Mouse (Mus musculus) MEL (cell line): ENCODE data around the gene Olfr1406. TPM values are rescaled to one million over a fixed set of nuclear protein-coding genes. Genes with fewer than 3 reads are reported as not detected.
"Not testable (repeated sequence)": the region's sequence is repeated elsewhere in the genome, so short reads cannot be mapped to it uniquely, and the experiment has no call there.

Experiments
- DNase-seq: peaks from one replicate; pipeline ENCODE4 v3.0.0; 2011; ENCODE audit warnings: low read depth, low spot score
- H3K27ac ChIP-seq: 2 replicates; pipeline ENCODE4 v1.5.1; 2012; ENCODE audit warnings: low read depth, mild to moderate bottlenecking, control low read depth, low read length, moderate library complexity; ENCODE audit not compliant: control insufficient read depth
- H3K27me3 ChIP-seq, 2 experiments: fragments of 150-350 bp in 1 of 2; sonication (generic) in 1 of 2; 2 replicates each; pipeline ENCODE4 v1.6.1; 2012; ENCODE audit warnings: low read length in 2 of 2, mild to moderate bottlenecking in 2 of 2, improper control_type of control experiment in 1 of 2, moderate library complexity in 1 of 2; ENCODE audit not compliant: insufficient read depth in 2 of 2, control insufficient read depth in 1 of 2
- H3K36me3 ChIP-seq, 2 experiments: 2 replicates each; pipeline ENCODE4 v1.6.1; 2012 to 2014; ENCODE audit warnings: low read length in 2 of 2, improper control_type of control experiment in 1 of 2, inconsistent platforms in 1 of 2, mild to moderate bottlenecking in 1 of 2; ENCODE audit not compliant: insufficient read depth in 2 of 2, control insufficient read depth in 1 of 2
- H3K4me1 ChIP-seq, 2 experiments: fragments of 150-350 bp in 1 of 2; sonication (generic) in 1 of 2; 2 replicates each; pipeline ENCODE4 v1.6.1; 2012; ENCODE audit warnings: low read length in 2 of 2, improper control_type of control experiment in 1 of 2, mild to moderate bottlenecking in 1 of 2; ENCODE audit not compliant: insufficient read depth in 2 of 2, control insufficient read depth in 1 of 2
- H3K4me3 ChIP-seq, 2 experiments: fragments of 150-350 bp in 1 of 2; sonication (generic) in 1 of 2; 2 replicates each; pipeline ENCODE4 v1.5.1; 2012; ENCODE audit warnings: low read depth in 2 of 2, low read length in 2 of 2, mild to moderate bottlenecking in 2 of 2, moderate library complexity in 2 of 2, control low read depth in 1 of 2, improper control_type of control experiment in 1 of 2; ENCODE audit not compliant: control insufficient read depth in 1 of 2, insufficient read depth in 1 of 2
- H3K79me2 ChIP-seq: 2 replicates; pipeline ENCODE4 v1.6.1; 2012; ENCODE audit warnings: mild to moderate bottlenecking, low read length, moderate library complexity; ENCODE audit not compliant: control insufficient read depth, poor library complexity, insufficient read depth
- H3K9ac ChIP-seq: 2 replicates; pipeline ENCODE4 v1.6.1; 2012; ENCODE audit warnings: low read depth, mild to moderate bottlenecking, control low read depth, low read length, moderate library complexity; ENCODE audit not compliant: control insufficient read depth, poor library complexity, severe bottlenecking
- H3K9me3 ChIP-seq: fragments of 150-350 bp; sonication (generic); replicated peaks from 2 replicates; pipeline ENCODE4 v1.6.1; 2012; ENCODE audit warnings: mild to moderate bottlenecking, low read length, improper control_type of control experiment, moderate library complexity; ENCODE audit not compliant: insufficient read depth
- CHD1 ChIP-seq: IDR thresholded peaks from 2 replicates; pipeline ENCODE4 v1.6.1; 2012; ENCODE audit warnings: low read depth, mild to moderate bottlenecking, inconsistent platforms, low read length, improper control_type of control experiment
- CHD2 ChIP-seq: IDR thresholded peaks from 2 replicates; pipeline ENCODE4 v1.6.1; 2011; ENCODE audit warnings: low read length, improper control_type of control experiment
- E2F4 ChIP-seq: IDR thresholded peaks from 2 replicates; pipeline ENCODE4 v1.6.1; 2011; ENCODE audit warnings: low read depth, low read length, improper control_type of control experiment, borderline replicate concordance
- ELF1 ChIP-seq: IDR thresholded peaks from 2 replicates; pipeline ENCODE4 v1.6.1; 2014; ENCODE audit warnings: low read depth, mild to moderate bottlenecking, inconsistent platforms, low read length, improper control_type of control experiment, moderate library complexity
- EP300 ChIP-seq, 2 experiments: IDR thresholded peaks; 2 replicates each; pipeline ENCODE4 v1.6.1; 2011; ENCODE audit warnings: improper control_type of control experiment in 2 of 2, low read length in 2 of 2, low read depth in 1 of 2, mild to moderate bottlenecking in 1 of 2
- ETS1 ChIP-seq: IDR thresholded peaks from 2 replicates; pipeline ENCODE4 v1.6.1; 2012; ENCODE audit warnings: low read depth, mild to moderate bottlenecking, inconsistent platforms, low read length, improper control_type of control experiment, moderate library complexity
- GATA1 ChIP-seq: IDR thresholded peaks from 2 replicates; pipeline ENCODE4 v1.6.1; 2011; ENCODE audit warnings: low read depth, low read length, improper control_type of control experiment
- HCFC1 ChIP-seq: IDR thresholded peaks from 2 replicates; pipeline ENCODE4 v1.6.1; 2012; ENCODE audit warnings: low read depth, mild to moderate bottlenecking, inconsistent platforms, low read length, improper control_type of control experiment, moderate library complexity
- JUND ChIP-seq: IDR thresholded peaks from 2 replicates; pipeline ENCODE4 v1.6.1; 2011; ENCODE audit warnings: low read depth, mild to moderate bottlenecking, improper control_type of control experiment, low read length
- MAFK ChIP-seq: IDR thresholded peaks from 2 replicates; pipeline ENCODE4 v1.6.1; 2011; ENCODE audit warnings: low read depth, mild to moderate bottlenecking, low read length, improper control_type of control experiment, borderline replicate concordance
- MAX ChIP-seq: IDR thresholded peaks from 2 replicates; pipeline ENCODE4 v1.6.1; 2011; ENCODE audit warnings: low read length, improper control_type of control experiment
- MAZ ChIP-seq: IDR thresholded peaks from 2 replicates; pipeline ENCODE4 v1.6.1; 2012; ENCODE audit warnings: low read depth, mild to moderate bottlenecking, inconsistent platforms, low read length, improper control_type of control experiment
- MEF2A ChIP-seq: IDR thresholded peaks from 2 replicates; pipeline ENCODE4 v1.6.1; 2014; ENCODE audit warnings: low read depth, mild to moderate bottlenecking, inconsistent platforms, low read length, improper control_type of control experiment; ENCODE audit not compliant: poor library complexity, insufficient replicate concordance, severe bottlenecking; ENCODE audit errors: extremely low read depth
- MXI1 ChIP-seq: IDR thresholded peaks from 2 replicates; pipeline ENCODE4 v1.6.1; 2011; ENCODE audit warnings: mild to moderate bottlenecking, low read depth, low read length, improper control_type of control experiment
- MYC ChIP-seq: IDR thresholded peaks from 2 replicates; pipeline ENCODE4 v1.6.1; 2011; ENCODE audit warnings: low read depth, mild to moderate bottlenecking, low read length, improper control_type of control experiment, moderate library complexity
- RAD21 ChIP-seq: IDR thresholded peaks from 2 replicates; pipeline ENCODE4 v1.6.1; 2011; ENCODE audit warnings: mild to moderate bottlenecking, low read depth, low read length, improper control_type of control experiment
- RCOR1 ChIP-seq: IDR thresholded peaks from 2 replicates; pipeline ENCODE4 v1.6.1; 2012; ENCODE audit warnings: low read depth, mild to moderate bottlenecking, inconsistent platforms, low read length, improper control_type of control experiment
- SIN3A ChIP-seq: IDR thresholded peaks from 2 replicates; pipeline ENCODE4 v1.6.1; 2012; ENCODE audit warnings: low read length, improper control_type of control experiment, inconsistent platforms
- SMC3 ChIP-seq: IDR thresholded peaks from 2 replicates; pipeline ENCODE4 v1.6.1; 2011; ENCODE audit warnings: low read depth, low read length, improper control_type of control experiment
- TBP ChIP-seq: IDR thresholded peaks from 2 replicates; pipeline ENCODE4 v1.8.0; 2011; ENCODE audit warnings: low read depth, low read length, improper control_type of control experiment
- TCF12 ChIP-seq: IDR thresholded peaks from 2 replicates; pipeline ENCODE4 v1.6.1; 2014; ENCODE audit warnings: low read depth, mild to moderate bottlenecking, inconsistent platforms, low read length, improper control_type of control experiment, moderate library complexity
- USF1 ChIP-seq: IDR thresholded peaks from 2 replicates; pipeline ENCODE4 v1.6.1; 2014; ENCODE audit warnings: low read depth, mild to moderate bottlenecking, inconsistent platforms, low read length, improper control_type of control experiment, moderate library complexity
- ZC3H11A ChIP-seq: IDR thresholded peaks from 2 replicates; pipeline ENCODE4 v1.6.1; 2012; ENCODE audit warnings: low read depth, mild to moderate bottlenecking, inconsistent platforms, low read length, improper control_type of control experiment
- ZMIZ1 ChIP-seq: IDR thresholded peaks from 2 replicates; pipeline ENCODE4 v1.6.1; 2012; ENCODE audit warnings: low read depth, mild to moderate bottlenecking, inconsistent platforms, low read length, improper control_type of control experiment, moderate library complexity
- ZNF384 ChIP-seq: IDR thresholded peaks from 2 replicates; pipeline ENCODE4 v1.6.1; 2012; ENCODE audit warnings: low read depth, mild to moderate bottlenecking, inconsistent platforms, low read length, improper control_type of control experiment
- polyA plus RNA-seq, 2 experiments: library from polyadenylated mRNA; stranded (reverse) in 1 of 2; unstranded in 1 of 2; fragments of >175 nt in 1 of 2; fragments of >200 nt in 1 of 2; gene quantifications; 2 replicates each; pipeline versions ENCODE4 v1.2.1 to v1.2.4; 2012; ENCODE audit warnings: low replicate concordance in 2 of 2, low read depth in 1 of 2; ENCODE audit not compliant: insufficient read length in 2 of 2, insufficient read depth in 1 of 2, missing spikeins in 1 of 2
- total RNA-seq: library from RNA; depleted of rRNA; stranded (reverse); fragments of 300-350 nt; gene quantifications from 2 replicates; pipeline ENCODE4 v1.2.3, GENCODE M21; 2012; rRNA removed

The Olfr1406 gene
- total RNA-seq = not detected in 2 replicates
- not detected for polyA plus RNA-seq

DNA sequence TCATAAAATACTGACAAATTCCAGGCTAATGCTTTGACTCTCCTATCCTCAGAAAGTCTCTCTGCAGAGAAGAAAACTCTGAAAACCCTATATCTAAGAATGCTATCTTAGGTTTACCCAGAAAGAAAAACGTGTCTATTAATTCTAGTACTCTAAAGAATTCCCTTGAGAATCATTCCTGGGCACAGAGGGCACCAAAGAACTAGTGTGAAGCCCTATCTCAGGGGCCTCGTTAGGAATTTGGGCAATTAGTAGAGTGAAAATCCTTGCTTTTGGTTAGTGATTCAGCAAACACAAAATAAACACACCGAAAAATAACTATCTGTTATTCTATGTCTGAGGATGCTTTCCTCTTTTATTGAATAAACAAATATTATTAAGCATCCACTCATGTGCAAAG lies at the start of gene Olfr1406:
Olfr1406 (minus strand) TSS at position 101 of the 400 bp plus-strand sequence.
- H3K27me3 ChIP-seq = no peaks in the 10 kb centered on the region

DNA sequence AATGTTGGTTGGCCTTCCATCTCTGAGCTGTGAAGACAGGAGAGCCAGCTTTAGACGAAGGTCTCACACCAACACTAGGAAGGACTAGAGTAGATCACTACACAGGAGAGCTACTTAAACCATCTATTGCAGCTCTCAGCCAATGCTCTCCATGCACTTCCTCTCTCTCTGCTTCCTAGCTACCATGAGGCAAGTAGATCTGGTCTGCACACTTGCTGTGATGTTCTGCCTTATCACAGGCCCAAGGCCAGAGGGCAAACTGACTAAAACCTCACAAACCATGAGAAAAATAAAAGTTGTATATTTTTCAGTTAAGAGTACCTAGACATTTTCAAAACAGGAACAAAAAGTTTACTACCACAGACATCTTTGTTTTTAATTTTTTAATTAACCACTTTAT lies 46.6 kb upstream of the Olfr1406 start:
- H3K36me3 ChIP-seq = peaks cover 0 to 13% of the 10 kb centered on the region in 2 experiments; a peak in 3 of 4 replicates
- H3K4me1 ChIP-seq = peaks cover 12 to 18% of the 10 kb centered on the region in 2 experiments
- not testable (repeated sequence) for H3K27me3 ChIP-seq, H3K79me2 ChIP-seq, H3K9ac ChIP-seq, H3K9me3 ChIP-seq, H3K4me3 ChIP-seq
- peak; percentile 65 for DNase-seq
- peak overlapping the region; percentile 39; the same call in 1 of the 2 replicates for H3K27ac ChIP-seq
- TF ChIP-seq ETS1 (peak; percentile 10; the same call in 1 of the 2 replicates), EP300 (IDR thresholded peaks at IDR 0.05; ENCODE audit: low read depth in 1 of 2, low read length in 2 of 2) (peak in 1 of 2 experiments; percentile 35; a peak in 1 of 4 replicates)

More for the DNA sequence above, at the start of gene Olfr1406:
- peaks cover 4 to 20% of the 10 kb centered on the region in 2 experiments for H3K4me1 ChIP-seq
- no peaks in the 10 kb centered on the region for H3K9me3 ChIP-seq
- no peak within 1 kb of the TSS for H3K9ac ChIP-seq
- TF ChIP-seq E2F4 (no peak), MXI1 (no peak), HCFC1 (no peak), JUND (no peak), TBP (no peak), MAFK (no peak), RAD21 (no peak), RCOR1 (no peak), SMC3 (no peak)
- no peak within 1 kb of the TSS; the same call in 1 of the 2 replicates for H3K27ac ChIP-seq
- peaks cover 0 to 16% of the 10 kb centered on the region in 2 experiments; a peak in 2 of 4 replicates for H3K36me3 ChIP-seq
- no peaks in the 10 kb centered on the region for H3K79me2 ChIP-seq
- no peak for DNase-seq
- no peak within 1 kb of the TSS for H3K4me3 ChIP-seq

DNA sequence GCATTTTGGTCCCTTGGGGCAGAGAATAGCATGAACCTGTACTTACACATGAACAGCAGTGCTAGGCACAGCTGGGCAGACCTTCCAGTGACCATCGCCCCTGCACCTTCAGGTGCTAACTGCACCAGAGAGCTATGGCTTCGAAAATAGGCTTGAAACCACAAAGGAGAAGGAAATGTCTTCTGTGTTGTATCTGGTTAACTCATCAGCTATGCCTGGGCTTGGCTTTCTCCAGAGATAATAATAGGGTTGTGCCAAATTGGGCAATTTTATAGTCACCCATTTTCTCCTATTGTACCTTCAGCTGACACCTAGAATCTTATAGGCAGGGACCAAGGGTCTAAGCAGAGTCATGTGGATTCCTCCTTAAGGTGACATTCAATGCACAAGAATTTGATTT lies 36.6 kb upstream of the Olfr1406 start, which contains the start of gene Fcer1a:
Fcer1a (minus strand) TSS at position 134 of the 400 bp plus-strand sequence.
- H3K27ac ChIP-seq = peak within 1 kb of the TSS; percentile 66
- H3K36me3 ChIP-seq = peaks cover 0 to 15% of the 10 kb centered on the region in 2 experiments; a peak in 3 of 4 replicates
- peaks cover 9 to 29% of the 10 kb centered on the region in 2 experiments for H3K4me1 ChIP-seq
- H3K4me3 ChIP-seq = peak within 1 kb of the TSS in 1 of 2 experiments; percentile 36; a peak in 1 of 4 replicates
- no peaks in the 10 kb centered on the region for H3K27me3 ChIP-seq
- H3K9ac ChIP-seq = peak within 1 kb of the TSS; percentile 29; the same call in 1 of the 2 replicates
- peak; percentile 60 for DNase-seq
- H3K9me3 ChIP-seq = no peaks in the 10 kb centered on the region
- TF ChIP-seq ELF1 = 0 out of 2 replicates have a peak, but pooled peaks have one; percentile 12
- TF ChIP-seq TCF12 = peak; percentile 70
- TF ChIP-seq MEF2A = peak; percentile 82
- peak; percentile 46; the same call in 1 of the 2 replicates for TF ChIP-seq SIN3A
- no peak for TF ChIP-seq ZC3H11A
- peak; percentile 84 for TF ChIP-seq ETS1
- no peak for TF ChIP-seq ZNF384
- no peak for TF ChIP-seq ZMIZ1
- TF ChIP-seq MAZ = no peak
- TF ChIP-seq EP300 (IDR thresholded peaks at IDR 0.05; ENCODE audit: low read depth in 1 of 2, low read length in 2 of 2) = peak; percentile 70 to 75
- TF ChIP-seq GATA1 = peak; percentile 69; the same call in 1 of the 2 replicates
- TF ChIP-seq MAFK = no peak
- TF ChIP-seq USF1 = peak; percentile 30; the same call in 1 of the 2 replicates
- TF ChIP-seq MYC = no peak
- TF ChIP-seq CHD1 = no peak
- TF ChIP-seq MAX = peak; percentile 37; the same call in 1 of the 2 replicates
- peak; percentile 48; the same call in 1 of the 2 replicates for TF ChIP-seq RCOR1
- TF ChIP-seq CHD2 = no peak; the same call in 1 of the 2 replicates
- no peaks in the 10 kb centered on the region for H3K79me2 ChIP-seq
